Mouse (Mus musculus): ENCODE measurements around the gene Stard3. TPM values are rescaled to one million over a fixed set of nuclear protein-coding genes. Genes with fewer than 3 reads are reported as not detected.

Gene Stard3
- total and polyA plus RNA-seq, 2 experiments from 2014 or later, result 31.6 to 36.2 TPM

GRCm38 (mm10) chr11:98408872-98409271 is 50.7 kb downstream of the Stard3 start:
- H3K4me2 ChIP-seq (ENCODE audit: low read depth), result no peak overlapping the region
- no peak for DNase-seq
- H3K36me3 ChIP-seq (ENCODE audit: insufficient read depth), result no peaks in the 10 kb centered on the region
- H3K27ac ChIP-seq (ENCODE audit: low read depth, low read length), result no peak overlapping the region
- no peaks in the 10 kb centered on the region for H3K4me1 ChIP-seq (ENCODE audit: insufficient read depth)
- H3K4me3 ChIP-seq (ENCODE audit: low read depth, low read length), result no peak overlapping the region
- no peak overlapping the region for H3K9ac ChIP-seq
- no peak for TF ChIP-seq CTCF (IDR thresholded peaks at IDR 0.05; ENCODE audit: low read depth)
- ATAC-seq, result no peak
- no peaks in the 10 kb centered on the region for H3K9me3 ChIP-seq (ENCODE audit: low read length)
- H3K27me3 ChIP-seq (ENCODE audit: insufficient read depth, low read length), result peaks cover 23% of the 10 kb centered on the region
- WGBS, result 54% methylated on average over 8 of the region's 8 CpGs

- H3K27ac ChIP-seq (ENCODE audit: low read depth, low read length), result no peak overlapping the region
- DNase-seq, result no peak
- H3K9me3 ChIP-seq (ENCODE audit: low read length), result no peaks in the 10 kb centered on the region
- ATAC-seq, result 0 out of 2 replicates have a peak, but pooled peaks have one; percentile 30
- H3K4me1 ChIP-seq (ENCODE audit: insufficient read depth), result no peaks in the 10 kb centered on the region
- no peak overlapping the region for H3K9ac ChIP-seq
- peaks cover 23% of the 10 kb centered on the region for H3K27me3 ChIP-seq (ENCODE audit: insufficient read depth, low read length)
- no peak overlapping the region for H3K4me2 ChIP-seq (ENCODE audit: low read depth)
- no peak for TF ChIP-seq CTCF (IDR thresholded peaks at IDR 0.05; ENCODE audit: low read depth)
- WGBS, result 2% methylated on average over 10 of the region's 10 CpGs
- H3K36me3 ChIP-seq (ENCODE audit: insufficient read depth), result no peaks in the 10 kb centered on the region
- H3K4me3 ChIP-seq (ENCODE audit: low read depth, low read length), result no peak overlapping the region
These were observed 51.2 kb downstream of the Stard3 start for GRCm38 (mm10) chr11:98409341-98409822.

GRCm38 (mm10) chr11:98412273-98412796 is 54.2 kb downstream of the Stard3 start, which contains the start of gene Erbb2:
Gene Erbb2, plus strand, starts transcription at chr11:98412470.
- Histone ChIP-seq H3K27ac (ENCODE audit: low read depth, low read length) (peak within 1 kb of the TSS; percentile 50; the same call in 1 of the 2 replicates), H3K9me3 (ENCODE audit: low read length) (no peaks in the 10 kb centered on the region), H3K9ac (peak within 1 kb of the TSS; percentile 51), H3K4me1 (ENCODE audit: insufficient read depth) (no peaks in the 10 kb centered on the region), H3K27me3 (ENCODE audit: insufficient read depth, low read length) (peaks cover 23% of the 10 kb centered on the region), H3K36me3 (ENCODE audit: insufficient read depth) (no peaks in the 10 kb centered on the region), H3K4me3 (ENCODE audit: low read depth, low read length) (peak within 1 kb of the TSS; percentile 48), H3K4me2 (ENCODE audit: low read depth) (peak within 1 kb of the TSS; percentile 98)
- DNase-seq, result peak; percentile 63
- under 1% methylated on average over 33 of the region's 49 CpGs for whole genome bisulfite sequencing
- ATAC-seq, result peak; percentile 77
- no peak for TF ChIP-seq CTCF (IDR thresholded peaks at IDR 0.05; ENCODE audit: low read depth)

- TF ChIP-seq CTCF (IDR thresholded peaks at IDR 0.05; ENCODE audit: low read depth), result no peak
- DNase-seq, result peak; percentile 37
- Histone ChIP-seq H3K36me3 (ENCODE audit: insufficient read depth) (no peaks in the 10 kb centered on the region), H3K4me1 (ENCODE audit: insufficient read depth) (no peaks in the 10 kb centered on the region), H3K27me3 (ENCODE audit: insufficient read depth, low read length) (peaks cover 23% of the 10 kb centered on the region), H3K27ac (ENCODE audit: low read depth, low read length) (peak overlapping the region; percentile 50; the same call in 1 of the 2 replicates), H3K9me3 (ENCODE audit: low read length) (no peaks in the 10 kb centered on the region), H3K4me2 (ENCODE audit: low read depth) (peak overlapping the region; percentile 98), H3K9ac (peak overlapping the region; percentile 51), H3K4me3 (ENCODE audit: low read depth, low read length) (peak overlapping the region; percentile 48)
- ATAC-seq, result peak; percentile 40
- WGBS, result under 1% methylated on average over 39 of the region's 40 CpGs
These were observed 54.7 kb downstream of the Stard3 start for GRCm38 (mm10) chr11:98412797-98413301.

- H3K4me3 ChIP-seq (ENCODE audit: low read depth, low read length), result no peak overlapping the region
- 35% methylated on average over 7 of the region's 7 CpGs for WGBS
- no peaks in the 10 kb centered on the region for H3K36me3 ChIP-seq (ENCODE audit: insufficient read depth)
- TF ChIP-seq CTCF (IDR thresholded peaks at IDR 0.05; ENCODE audit: low read depth), result no peak
- no peak overlapping the region for H3K9ac ChIP-seq
- DNase-seq, result no peak
- peaks cover 23% of the 10 kb centered on the region for H3K27me3 ChIP-seq (ENCODE audit: insufficient read depth, low read length)
- no peak for ATAC-seq
- H3K4me1 ChIP-seq (ENCODE audit: insufficient read depth), result no peaks in the 10 kb centered on the region
- no peak overlapping the region for H3K27ac ChIP-seq (ENCODE audit: low read depth, low read length)
- no peaks in the 10 kb centered on the region for H3K9me3 ChIP-seq (ENCODE audit: low read length)
- peak overlapping the region; percentile 98 for H3K4me2 ChIP-seq (ENCODE audit: low read depth)
These were observed 55.6 kb downstream of the Stard3 start for GRCm38 (mm10) chr11:98413731-98414130.

- DNase-seq (no peak), ATAC-seq (no peak)
- no peak for TF ChIP-seq CTCF (IDR thresholded peaks at IDR 0.05; ENCODE audit: low read depth)
- Histone ChIP-seq H3K27ac (ENCODE audit: low read depth, low read length) (no peak overlapping the region), H3K9me3 (ENCODE audit: low read length) (no peaks in the 10 kb centered on the region), H3K4me2 (ENCODE audit: low read depth) (no peak overlapping the region), H3K4me1 (ENCODE audit: insufficient read depth) (no peaks in the 10 kb centered on the region), H3K27me3 (ENCODE audit: insufficient read depth, low read length) (peaks cover 23% of the 10 kb centered on the region), H3K36me3 (ENCODE audit: insufficient read depth) (no peaks in the 10 kb centered on the region), H3K4me3 (ENCODE audit: low read depth, low read length) (no peak overlapping the region), H3K9ac (no peak overlapping the region)
- 40% methylated on average over 2 of the region's 2 CpGs for WGBS
These were observed 56.0 kb downstream of the Stard3 start for GRCm38 (mm10) chr11:98414162-98414561.

- Histone ChIP-seq H3K4me1 (ENCODE audit: insufficient read depth) (no peaks in the 10 kb centered on the region), H3K27ac (ENCODE audit: low read depth, low read length) (no peak overlapping the region), H3K9ac (no peak overlapping the region), H3K4me2 (ENCODE audit: low read depth) (no peak overlapping the region), H3K4me3 (ENCODE audit: low read depth, low read length) (no peak overlapping the region), H3K27me3 (ENCODE audit: insufficient read depth, low read length) (peaks cover 9% of the 10 kb centered on the region; the same call in 1 of the 2 replicates), H3K36me3 (ENCODE audit: insufficient read depth) (no peaks in the 10 kb centered on the region), H3K9me3 (ENCODE audit: low read length) (no peaks in the 10 kb centered on the region)
- TF ChIP-seq CTCF (IDR thresholded peaks at IDR 0.05; ENCODE audit: low read depth), result no peak
- WGBS, result 71% methylated on average over 1 of the region's 1 CpGs
- DNase-seq (no peak), ATAC-seq (no peak)
These were observed 58.9 kb downstream of the Stard3 start for GRCm38 (mm10) chr11:98417074-98417473.
